Mouse (Mus musculus): ENCODE measurements at regions not wholly inside any gene's neighbourhood (a gene's known extent, or its start where the extent isn't known, plus 50 kb on each side); places are given as distances from the start of the nearest gene placed in this dataset.

- no peak for TF ChIP-seq POLR2A (IDR thresholded peaks at IDR 0.05; ENCODE audit: insufficient read depth, low read length)
- TF ChIP-seq EP300 (IDR thresholded peaks at IDR 0.05; ENCODE audit: insufficient read depth, low read depth, low read length) = no peak
Measured at GRCm38 (mm10) chr3:120898931-120899330, 272.6 kb downstream of the Rwdd3 start.

All from ES-Bruce4 (cell line).